Mouse (Mus musculus): ENCODE data around the gene Mtcl1. TPM values are rescaled to one million over a fixed set of nuclear protein-coding genes. Genes with fewer than 3 reads are reported as not detected.

Gene Mtcl1
- polyA plus RNA-seq, 1 experiment from 2014 or later = 11.7 TPM

DNA sequence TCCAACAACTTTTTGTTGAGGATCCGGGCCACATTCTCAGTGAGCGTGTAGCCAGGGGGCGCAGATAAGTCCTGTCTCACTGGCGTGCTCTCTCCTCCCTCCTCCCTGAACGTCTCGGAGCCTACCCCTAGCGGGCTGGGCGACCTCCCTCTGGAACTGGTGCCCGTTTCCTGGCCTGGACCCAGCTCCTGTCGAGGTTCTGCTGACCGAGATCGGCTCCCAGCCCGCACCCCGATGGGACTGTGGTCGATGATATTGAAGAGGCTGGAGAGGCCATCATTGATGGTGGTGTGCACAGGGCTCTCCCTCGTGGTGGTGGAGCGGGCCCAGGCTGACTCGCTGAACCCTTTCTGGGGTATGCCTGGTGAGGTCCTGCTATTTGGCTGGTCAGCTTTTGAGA, 106.6 kb downstream of the Mtcl1 start:
- Histone ChIP-seq H3K4me2 (ENCODE audit: low read length) (no peak overlapping the region), H3K27ac (ENCODE audit: low read depth) (no peak overlapping the region), H3K36me3 (ENCODE audit: control insufficient read depth, insufficient read depth, low read length) (peaks cover 32% of the 10 kb centered on the region), H3K27me3 (replicated peaks; ENCODE audit: control insufficient read depth, insufficient read depth, low read length) (no peaks in the 10 kb centered on the region), H3K4me1 (replicated peaks; ENCODE audit: control insufficient read depth, insufficient read depth, low read length) (no peaks in the 10 kb centered on the region), H3K9me3 (ENCODE audit: control insufficient read depth, low read length) (no peaks in the 10 kb centered on the region), H3K4me3 (ENCODE audit: low read depth, low read length) (no peak overlapping the region), H3K9ac (ENCODE audit: low read length) (no peak overlapping the region)
- 97% methylated on average over 18 of the region's 18 CpGs for WGBS
- no peak for DNase-seq (ENCODE audit: low spot score)
- no peak for ATAC-seq (replicated peaks; ENCODE audit: low FRiP score, low TSS enrichment, low read depth)

DNA sequence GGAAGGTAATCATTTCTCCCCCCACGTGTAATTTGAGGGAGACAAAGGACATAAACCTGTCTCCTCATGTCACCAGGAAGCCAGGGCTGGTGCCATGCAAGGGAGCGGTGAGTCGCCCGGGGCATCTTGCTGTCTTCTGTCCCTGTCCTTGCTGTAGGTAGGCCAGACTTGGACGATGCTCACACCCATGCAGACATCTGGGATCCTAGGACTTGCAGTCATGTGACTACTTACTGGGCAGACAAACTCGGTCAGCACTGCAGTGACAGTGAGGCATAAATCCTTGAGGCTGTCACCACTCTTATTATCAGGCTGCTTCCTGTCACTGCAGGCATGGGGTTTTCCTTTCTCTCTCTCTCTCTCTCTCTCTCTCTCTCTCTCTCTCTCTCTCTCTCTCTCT, 107.9 kb downstream of the Mtcl1 start:
- DNase-seq (ENCODE audit: low spot score) = no peak
- no peaks in the 10 kb centered on the region for H3K4me1 ChIP-seq (replicated peaks; ENCODE audit: control insufficient read depth, insufficient read depth, low read length)
- H3K4me2 ChIP-seq (ENCODE audit: low read length) = no peak overlapping the region
- no peak for ATAC-seq (replicated peaks; ENCODE audit: low FRiP score, low TSS enrichment, low read depth)
- H3K27ac ChIP-seq (ENCODE audit: low read depth) = no peak overlapping the region
- H3K9me3 ChIP-seq (ENCODE audit: control insufficient read depth, low read length) = no peaks in the 10 kb centered on the region
- WGBS = 71% methylated on average over 6 of the region's 6 CpGs
- no peak overlapping the region for H3K9ac ChIP-seq (ENCODE audit: low read length)
- no peaks in the 10 kb centered on the region for H3K27me3 ChIP-seq (replicated peaks; ENCODE audit: control insufficient read depth, insufficient read depth, low read length)
- H3K36me3 ChIP-seq (ENCODE audit: control insufficient read depth, insufficient read depth, low read length) = peaks cover 29% of the 10 kb centered on the region; the same call in 1 of the 2 replicates
- H3K4me3 ChIP-seq (ENCODE audit: low read depth, low read length) = no peak overlapping the region

GRCm38 (mm10) chr17:66340798-66341197, 108.8 kb downstream of the Mtcl1 start:
- no peak overlapping the region for H3K27ac ChIP-seq (ENCODE audit: low read depth)
- ATAC-seq (replicated peaks; ENCODE audit: low FRiP score, low TSS enrichment, low read depth) (no peak), DNase-seq (ENCODE audit: low spot score) (no peak)
- H3K36me3 ChIP-seq (ENCODE audit: control insufficient read depth, insufficient read depth, low read length) = peaks cover 27% of the 10 kb centered on the region; the same call in 1 of the 2 replicates
- no peaks in the 10 kb centered on the region for H3K27me3 ChIP-seq (replicated peaks; ENCODE audit: control insufficient read depth, insufficient read depth, low read length)
- 88% methylated on average over 12 of the region's 12 CpGs for WGBS
- no peaks in the 10 kb centered on the region for H3K4me1 ChIP-seq (replicated peaks; ENCODE audit: control insufficient read depth, insufficient read depth, low read length)
- no peak overlapping the region for H3K4me2 ChIP-seq (ENCODE audit: low read length)
- no peak overlapping the region for H3K9ac ChIP-seq (ENCODE audit: low read length)
- no peak overlapping the region for H3K4me3 ChIP-seq (ENCODE audit: low read depth, low read length)
- no peaks in the 10 kb centered on the region for H3K9me3 ChIP-seq (ENCODE audit: control insufficient read depth, low read length)

DNA sequence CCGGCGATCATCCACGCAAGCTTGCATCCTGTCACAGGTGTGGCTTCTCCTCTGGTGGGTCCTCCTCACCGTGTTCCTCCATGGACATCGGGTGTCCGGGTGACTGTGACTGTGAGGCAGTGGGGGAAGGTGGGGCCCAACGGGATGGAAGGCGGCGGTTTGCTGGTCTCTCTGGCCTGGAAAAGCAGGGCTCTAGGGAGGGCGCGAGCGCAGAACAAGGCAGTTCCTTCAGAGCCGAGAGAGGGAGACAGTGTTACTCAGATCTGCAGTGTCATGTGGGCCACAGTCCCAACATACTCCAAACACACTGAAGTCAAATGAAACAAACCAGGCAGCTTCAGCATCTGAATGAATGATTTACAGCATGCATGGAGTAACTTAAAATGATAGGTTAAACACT, 111.6 kb downstream of the Mtcl1 start:
- H3K27me3 ChIP-seq (replicated peaks; ENCODE audit: control insufficient read depth, insufficient read depth, low read length) = no peaks in the 10 kb centered on the region
- ATAC-seq (replicated peaks; ENCODE audit: low FRiP score, low TSS enrichment, low read depth) (no peak), DNase-seq (ENCODE audit: low spot score) (no peak)
- H3K9me3 ChIP-seq (ENCODE audit: control insufficient read depth, low read length) = no peaks in the 10 kb centered on the region
- H3K4me3 ChIP-seq (ENCODE audit: low read depth, low read length) = no peak overlapping the region
- no peak overlapping the region for H3K9ac ChIP-seq (ENCODE audit: low read length)
- 86% methylated on average over 13 of the region's 13 CpGs for WGBS
- no peak overlapping the region for H3K27ac ChIP-seq (ENCODE audit: low read depth)
- H3K36me3 ChIP-seq (ENCODE audit: control insufficient read depth, insufficient read depth, low read length) = 0 out of 2 replicates have a peak, but pooled peaks cover 17% of the 10 kb centered on the region
- H3K4me1 ChIP-seq (replicated peaks; ENCODE audit: control insufficient read depth, insufficient read depth, low read length) = no peaks in the 10 kb centered on the region
- no peak overlapping the region for H3K4me2 ChIP-seq (ENCODE audit: low read length)

DNA sequence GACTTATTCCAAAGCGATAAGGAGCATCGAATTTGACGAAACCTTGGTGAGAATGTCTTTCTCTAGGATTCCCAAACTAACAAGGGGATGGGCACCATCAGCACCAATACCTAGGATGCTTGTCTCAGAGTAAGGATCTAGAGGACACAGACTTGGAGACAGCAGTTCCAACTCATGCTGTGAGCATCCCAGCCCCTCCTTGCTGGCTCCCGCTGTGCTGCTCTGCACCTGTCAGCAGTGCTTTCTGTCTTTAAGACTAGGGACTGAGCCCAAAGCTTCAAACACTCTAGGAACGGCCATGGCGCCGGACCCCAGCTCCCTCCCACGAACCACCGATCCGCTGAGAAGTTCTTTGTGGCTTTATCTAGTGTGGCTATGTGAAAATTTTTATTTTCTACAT, 114.0 kb downstream of the Mtcl1 start:
- 91% methylated on average over 10 of the region's 10 CpGs for WGBS
- ATAC-seq (replicated peaks; ENCODE audit: low FRiP score, low TSS enrichment, low read depth) (no peak), DNase-seq (ENCODE audit: low spot score) (no peak)
- no peaks in the 10 kb centered on the region for H3K9me3 ChIP-seq (ENCODE audit: control insufficient read depth, low read length)
- no peak overlapping the region for H3K9ac ChIP-seq (ENCODE audit: low read length)
- H3K36me3 ChIP-seq (ENCODE audit: control insufficient read depth, insufficient read depth, low read length) = 0 out of 2 replicates have a peak, but pooled peaks cover 12% of the 10 kb centered on the region
- no peaks in the 10 kb centered on the region for H3K27me3 ChIP-seq (replicated peaks; ENCODE audit: control insufficient read depth, insufficient read depth, low read length)
- H3K4me3 ChIP-seq (ENCODE audit: low read depth, low read length) = no peak overlapping the region
- no peaks in the 10 kb centered on the region for H3K4me1 ChIP-seq (replicated peaks; ENCODE audit: control insufficient read depth, insufficient read depth, low read length)
- no peak overlapping the region for H3K4me2 ChIP-seq (ENCODE audit: low read length)
- no peak overlapping the region for H3K27ac ChIP-seq (ENCODE audit: low read depth)

DNA sequence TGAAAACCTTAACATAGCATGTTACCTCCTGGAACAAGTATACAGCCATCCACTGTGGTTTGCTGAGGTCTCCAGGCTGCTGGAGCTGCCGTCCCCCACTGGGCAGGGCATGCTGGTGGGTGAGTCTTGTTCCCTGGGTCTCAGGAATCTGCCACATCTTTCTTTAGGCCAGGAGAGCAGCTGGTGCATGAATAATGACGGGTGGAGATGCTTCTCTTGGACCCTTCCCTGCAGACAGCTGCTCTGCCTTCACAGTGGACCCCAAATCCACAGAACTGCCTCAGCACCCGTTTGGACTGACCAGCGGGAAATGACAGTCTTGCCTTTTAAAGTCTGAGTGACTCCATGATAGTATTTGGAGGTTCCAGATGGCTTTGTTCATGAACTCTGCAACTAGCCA, 114.7 kb downstream of the Mtcl1 start:
- Histone ChIP-seq H3K4me2 (ENCODE audit: low read length) (no peak overlapping the region), H3K9ac (ENCODE audit: low read length) (no peak overlapping the region), H3K4me1 (replicated peaks; ENCODE audit: control insufficient read depth, insufficient read depth, low read length) (no peaks in the 10 kb centered on the region), H3K9me3 (ENCODE audit: control insufficient read depth, low read length) (no peaks in the 10 kb centered on the region), H3K36me3 (ENCODE audit: control insufficient read depth, insufficient read depth, low read length) (0 out of 2 replicates have a peak, but pooled peaks cover 11% of the 10 kb centered on the region), H3K27ac (ENCODE audit: low read depth) (no peak overlapping the region), H3K27me3 (replicated peaks; ENCODE audit: control insufficient read depth, insufficient read depth, low read length) (no peaks in the 10 kb centered on the region), H3K4me3 (ENCODE audit: low read depth, low read length) (no peak overlapping the region)
- ATAC-seq (replicated peaks; ENCODE audit: low FRiP score, low TSS enrichment, low read depth) (no peak), DNase-seq (ENCODE audit: low spot score) (no peak)
- WGBS = 70% methylated on average over 4 of the region's 4 CpGs

DNA sequence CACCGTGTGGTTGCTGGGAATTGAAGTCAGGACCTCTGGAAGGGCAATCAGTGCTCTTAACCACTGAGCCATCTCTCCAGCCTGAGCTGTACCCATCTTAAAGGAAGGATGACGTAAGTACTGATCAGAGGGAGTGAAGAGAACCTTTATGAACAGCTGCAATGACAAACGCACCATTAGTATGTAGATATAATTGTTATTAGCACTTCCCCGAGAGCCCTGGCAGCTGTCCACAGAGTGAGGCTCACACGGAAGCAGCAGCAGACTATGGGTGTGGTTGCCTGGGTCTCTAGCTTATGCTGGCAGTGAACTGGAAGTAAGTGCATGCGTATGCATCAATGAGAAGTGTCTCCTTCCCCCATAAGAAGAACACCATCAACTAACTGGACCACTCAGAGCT, 118.3 kb downstream of the Mtcl1 start:
- Histone ChIP-seq H3K27ac (ENCODE audit: low read depth) (no peak overlapping the region), H3K9me3 (ENCODE audit: control insufficient read depth, low read length) (no peaks in the 10 kb centered on the region), H3K4me3 (ENCODE audit: low read depth, low read length) (no peak overlapping the region), H3K36me3 (ENCODE audit: control insufficient read depth, insufficient read depth, low read length) (0 out of 2 replicates have a peak, but pooled peaks cover 3% of the 10 kb centered on the region), H3K4me2 (ENCODE audit: low read length) (no peak overlapping the region), H3K27me3 (replicated peaks; ENCODE audit: control insufficient read depth, insufficient read depth, low read length) (no peaks in the 10 kb centered on the region), H3K4me1 (replicated peaks; ENCODE audit: control insufficient read depth, insufficient read depth, low read length) (no peaks in the 10 kb centered on the region), H3K9ac (ENCODE audit: low read length) (no peak overlapping the region)
- ATAC-seq (replicated peaks; ENCODE audit: low FRiP score, low TSS enrichment, low read depth) (no peak), DNase-seq (ENCODE audit: low spot score) (no peak)
- 64% methylated on average over 6 of the region's 6 CpGs for WGBS

- H3K4me3 ChIP-seq (ENCODE audit: low read depth, low read length) = no peak overlapping the region
- peaks cover 6% of the 10 kb centered on the region; the same call in 1 of the 2 replicates for H3K4me1 ChIP-seq (replicated peaks; ENCODE audit: control insufficient read depth, insufficient read depth, low read length)
- no peaks in the 10 kb centered on the region for H3K27me3 ChIP-seq (replicated peaks; ENCODE audit: control insufficient read depth, insufficient read depth, low read length)
- ATAC-seq (replicated peaks; ENCODE audit: low FRiP score, low TSS enrichment, low read depth) (no peak), DNase-seq (ENCODE audit: low spot score) (no peak)
- 81% methylated on average over 5 of the region's 5 CpGs for WGBS
- no peak overlapping the region for H3K9ac ChIP-seq (ENCODE audit: low read length)
- no peaks in the 10 kb centered on the region for H3K9me3 ChIP-seq (ENCODE audit: control insufficient read depth, low read length)
- no peaks in the 10 kb centered on the region for H3K36me3 ChIP-seq (ENCODE audit: control insufficient read depth, insufficient read depth, low read length)
- no peak overlapping the region for H3K27ac ChIP-seq (ENCODE audit: low read depth)
- H3K4me2 ChIP-seq (ENCODE audit: low read length) = no peak overlapping the region
Observed at GRCm38 (mm10) chr17:66326552-66327045, 123.0 kb downstream of the Mtcl1 start.

- H3K9ac ChIP-seq (ENCODE audit: low read length) = no peak overlapping the region
- H3K4me3 ChIP-seq (ENCODE audit: low read depth, low read length) = no peak overlapping the region
- no peaks in the 10 kb centered on the region for H3K27me3 ChIP-seq (replicated peaks; ENCODE audit: control insufficient read depth, insufficient read depth, low read length)
- DNase-seq (ENCODE audit: low spot score) (no peak), ATAC-seq (replicated peaks; ENCODE audit: low FRiP score, low TSS enrichment, low read depth) (no peak)
- 78% methylated on average over 4 of the region's 4 CpGs for WGBS
- H3K9me3 ChIP-seq (ENCODE audit: control insufficient read depth, low read length) = no peaks in the 10 kb centered on the region
- no peak overlapping the region for H3K4me2 ChIP-seq (ENCODE audit: low read length)
- H3K36me3 ChIP-seq (ENCODE audit: control insufficient read depth, insufficient read depth, low read length) = no peaks in the 10 kb centered on the region
- H3K27ac ChIP-seq (ENCODE audit: low read depth) = no peak overlapping the region
- H3K4me1 ChIP-seq (replicated peaks; ENCODE audit: control insufficient read depth, insufficient read depth, low read length) = peaks cover 9% of the 10 kb centered on the region; the same call in 1 of the 2 replicates
Observed at GRCm38 (mm10) chr17:66326204-66326545, 123.4 kb downstream of the Mtcl1 start.

All from intestine, embryonic 14.5 days (tissue).